Mouse (Mus musculus) stomach, postnatal 0 days (tissue): ENCODE results near the gene Pfkl.

ENCODE experiments used
- CTCF ChIP-seq: IDR thresholded peaks from 2 replicates; pipeline ENCODE4 v1.5.1; 2016; ENCODE audit warnings: antibody characterized with exemption, low read depth, mild to moderate bottlenecking, moderate library complexity
- EP300 ChIP-seq: optimal IDR thresholded peaks from 2 replicates; pipeline ENCODE3; 2016; ENCODE audit warnings: antibody characterized with exemption

- no peak for TF ChIP-seq EP300
- TF ChIP-seq CTCF, result no peak
Measured at GRCm38 (mm10) chr10:78054633-78055565, 45.0 kb upstream of the Pfkl start.
